Mouse (Mus musculus) embryonic facial prominence, embryonic 15.5 days (tissue): ENCODE results near the gene Cpa1. TPM values are rescaled to one million over a fixed set of nuclear protein-coding genes. Genes with fewer than 3 reads are reported as not detected.

Source experiments
- ATAC-seq: fragments of 200-750 bp; cut with Nextera tagmentation; 2 replicates; pipeline ENCODE4 v1.8.0; 2017; ENCODE audit warnings: low read depth, moderate TSS enrichment; ENCODE audit not compliant: insufficient number of reproducible peaks, low FRiP score, low TSS enrichment
- H3K27ac ChIP-seq: fragments of 300-500 bp; sonication (generic); replicated peaks from 2 replicates; pipeline ENCODE4 v1.5.1; 2015; ENCODE audit warnings: mild to moderate bottlenecking, inconsistent platforms
- H3K27me3 ChIP-seq: fragments of 300-500 bp; sonication (generic); 2 replicates; pipeline ENCODE4 v1.6.1; 2015; ENCODE audit warnings: inconsistent platforms
- H3K36me3 ChIP-seq: fragments of 300-500 bp; sonication (generic); 2 replicates; pipeline ENCODE4 v1.6.1; 2015; ENCODE audit warnings: mild to moderate bottlenecking, inconsistent platforms
- H3K4me1 ChIP-seq: fragments of 300-500 bp; sonication (generic); 2 replicates; pipeline ENCODE4 v1.6.1; 2015; ENCODE audit warnings: inconsistent platforms
- H3K4me2 ChIP-seq: fragments of 300-500 bp; sonication (generic); replicated peaks from 2 replicates; pipeline ENCODE4 v1.6.1; 2015; ENCODE audit warnings: mild to moderate bottlenecking, inconsistent platforms
- H3K4me3 ChIP-seq: fragments of 300-500 bp; sonication (generic); replicated peaks from 2 replicates; pipeline ENCODE4 v1.5.1; 2015; ENCODE audit warnings: mild to moderate bottlenecking, inconsistent platforms
- H3K9ac ChIP-seq: fragments of 300-500 bp; sonication (generic); 2 replicates; pipeline ENCODE4 v1.6.1; 2015; ENCODE audit warnings: inconsistent platforms
- H3K9me3 ChIP-seq: fragments of 300-500 bp; sonication (generic); replicated peaks from 2 replicates; pipeline ENCODE4 v1.6.1; 2016; ENCODE audit warnings: inconsistent platforms
- WGBS: fragments of 180-500 bp; shearing (Covaris S2); methylation state at CpG from one replicate; pipeline ENCODE4 v1.1.7; 2015; 5-methylcytosine and 5-hydroxymethylcytosine counted together
- polyA plus RNA-seq: library from polyadenylated mRNA; unstranded; fragments of >200 nt; fragmentation: Nextera tagmentation; extraction: Ambion mirVana; gene quantifications from 2 replicates; pipeline ENCODE4 v1.2.1, GENCODE M21; 2015

Gene Cpa1
- polyA plus RNA-seq, 1 experiment from 2014 or later, result 0.98 TPM

DNA sequence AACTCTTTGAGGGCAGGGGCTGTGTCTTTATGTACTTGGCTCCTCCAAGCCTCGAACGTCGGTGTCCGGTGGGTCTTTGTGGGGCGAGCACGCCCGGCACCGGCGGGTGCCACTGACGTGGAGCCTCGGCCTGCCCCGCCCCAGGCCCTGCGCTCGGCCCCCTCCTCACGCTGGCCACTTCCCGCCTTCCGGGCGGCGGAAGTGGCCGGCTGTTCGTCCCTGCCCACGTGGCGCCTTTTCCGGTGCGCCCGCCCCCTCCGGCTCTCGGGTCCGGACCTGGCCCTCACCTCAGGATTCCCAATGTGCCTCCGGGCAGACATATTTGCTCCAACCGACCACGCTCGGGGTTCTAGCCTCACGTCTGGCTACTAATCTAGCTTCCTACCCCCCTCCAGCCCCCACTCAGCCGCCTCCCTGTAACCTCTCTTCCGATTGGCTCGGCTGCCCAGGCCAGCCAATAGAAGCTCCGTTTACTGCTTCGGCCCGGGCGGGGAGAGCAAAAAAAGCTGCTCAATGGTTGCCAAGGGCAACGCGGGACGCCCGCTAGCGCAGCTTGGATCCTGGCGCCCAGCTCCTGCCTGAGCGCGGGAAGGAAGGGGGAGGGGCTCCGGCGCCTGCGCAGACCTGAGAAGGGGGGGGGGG, 54.5 kb downstream of the Cpa1 start, which contains the start of gene Cep41:
Cep41 (minus strand) TSS at position 400 of the 642 bp plus-strand sequence.
- WGBS, result under 1% methylated on average over 52 of the region's 52 CpGs
- Histone ChIP-seq H3K9me3 (no peaks in the 10 kb centered on the region), H3K4me3 (peak within 1 kb of the TSS; percentile 64), H3K9ac (peak within 1 kb of the TSS; percentile 71), H3K36me3 (no peaks in the 10 kb centered on the region), H3K4me2 (peak within 1 kb of the TSS; percentile 66), H3K27ac (peak within 1 kb of the TSS; percentile 95), H3K27me3 (no peaks in the 10 kb centered on the region), H3K4me1 (peaks cover 16% of the 10 kb centered on the region; the same call in 1 of the 2 replicates)
- ATAC-seq, result peak; percentile 98

DNA sequence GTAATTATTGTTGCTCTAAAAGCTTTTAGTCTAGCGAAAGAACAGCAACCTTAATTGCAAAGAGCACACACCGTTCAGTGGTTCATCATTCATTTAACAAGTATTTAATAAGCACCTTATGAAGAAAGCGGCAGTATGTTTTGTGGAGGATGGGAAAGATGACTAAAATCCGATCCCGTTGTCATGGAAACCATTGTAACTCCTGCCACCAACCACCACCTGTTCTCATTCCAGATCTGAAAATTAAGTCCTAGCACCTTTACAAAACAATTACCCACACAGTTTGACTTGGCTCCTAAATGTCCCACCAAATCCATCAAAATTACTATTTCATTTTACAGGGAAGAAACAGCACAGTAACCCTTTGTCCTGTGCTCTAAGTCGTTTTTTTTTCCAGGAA, 55.2 kb downstream of the Cpa1 start:
- 34% methylated on average over 6 of the region's 6 CpGs for WGBS
- H3K27ac ChIP-seq, result 0 out of 2 replicates have a peak overlapping the region, but pooled peaks have one; percentile 95
- H3K4me1 ChIP-seq, result peaks cover 16% of the 10 kb centered on the region; the same call in 1 of the 2 replicates
- no peaks in the 10 kb centered on the region for H3K36me3 ChIP-seq
- peak overlapping the region; percentile 64 for H3K4me3 ChIP-seq
- ATAC-seq, result no peak
- no peak overlapping the region for H3K9ac ChIP-seq
- H3K9me3 ChIP-seq, result no peaks in the 10 kb centered on the region
- H3K27me3 ChIP-seq, result no peaks in the 10 kb centered on the region
- H3K4me2 ChIP-seq, result peak overlapping the region; percentile 66

Other genes with a start within 250 kb of the Cpa1 start
- gene Zc3hc1, start 248.2 kb upstream of the Cpa1 start, polyA plus RNA-seq, result 49.5 and 55.5 TPM in 2 replicates
- 24.3 and 26.1 TPM in 2 replicates for gene Klhdc10, start 237.3 kb upstream of the Cpa1 start, polyA plus RNA-seq
- gene Tmem209, start 129.4 kb upstream of the Cpa1 start, polyA plus RNA-seq, result 27.5 and 29.1 TPM in 2 replicates
- gene Ssmem1, start 129.4 kb upstream of the Cpa1 start, polyA plus RNA-seq, result 0.14 and 0.52 TPM in 2 replicates
- 3.4 and 5.2 TPM in 2 replicates for gene Cpa2, start 97.6 kb upstream of the Cpa1 start, polyA plus RNA-seq
- gene Cpa4, start 70.8 kb upstream of the Cpa1 start, polyA plus RNA-seq, result 5.1 and 6.3 TPM in 2 replicates
- gene Cpa5, start 28.2 kb upstream of the Cpa1 start, polyA plus RNA-seq, result 0.43 and 1.3 TPM in 2 replicates
- 30.9 and 33.1 TPM in 2 replicates for gene Cep41, start 54.5 kb downstream of the Cpa1 start, polyA plus RNA-seq
- gene Mest, start 84.3 kb downstream of the Cpa1 start, polyA plus RNA-seq, result 1,312 and 1,376 TPM in 2 replicates